Mouse (Mus musculus) G1E-ER4 (cell line): Measurements from ENCODE around the gene Fkbp15. TPM values are rescaled to one million over a fixed set of nuclear protein-coding genes. Genes with fewer than 3 reads are reported as not detected.

Experiments
- GATA1 ChIP-seq: IDR thresholded peaks from one replicate; pipeline ENCODE4 v1.8.0; 2012; ENCODE audit warnings: low read length, inconsistent platforms
- polyA plus RNA-seq: library from polyadenylated mRNA; stranded (reverse); fragments of >175 nt; gene quantifications from 2 replicates; pipeline ENCODE4 v1.2.3, GENCODE M21; 2012

Fkbp15 gene
- polyA plus RNA-seq: 15.9 and 16.5 TPM in 2 replicates

DNA sequence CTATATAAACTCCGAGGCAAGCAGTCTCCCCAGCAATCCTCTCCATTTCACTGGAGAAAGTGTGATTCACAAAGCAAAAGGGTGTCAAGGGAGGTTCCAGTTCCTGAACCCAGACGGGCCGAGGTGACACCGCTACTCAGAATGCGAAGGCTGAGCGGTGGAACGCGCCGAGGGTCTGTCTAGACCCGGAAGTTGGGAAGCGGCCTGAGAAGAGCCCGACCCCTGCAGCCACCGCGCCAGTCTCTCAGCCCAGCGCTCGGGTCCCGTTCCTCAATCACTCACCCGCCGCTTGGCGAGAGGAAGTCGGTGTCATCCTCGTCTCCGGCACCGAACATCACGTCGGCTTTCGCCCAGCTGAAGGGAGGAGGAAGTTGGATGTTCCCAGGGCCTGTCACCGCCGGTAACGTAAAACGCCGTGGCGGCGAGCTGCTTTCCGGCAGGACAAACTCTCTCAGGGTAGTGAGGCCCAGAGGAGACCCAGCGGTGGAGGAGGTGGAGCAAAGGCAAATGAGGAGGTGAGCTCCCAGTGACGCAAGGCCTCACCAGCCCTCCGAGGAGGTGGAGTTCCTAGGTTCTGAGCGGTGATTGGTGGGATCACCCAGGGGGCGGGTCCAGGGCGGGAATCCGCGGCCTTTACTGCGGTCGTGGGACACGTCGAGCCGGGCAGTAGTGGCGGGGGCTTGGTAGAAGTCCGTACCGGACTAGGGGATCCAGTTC is at the start of gene Fkbp15, which contains the start of gene Slc31a1:
Gene Fkbp15, minus strand, starts transcription at position 461 of the 717 bp plus-strand sequence.
Gene Slc31a1, plus strand, starts transcription at position 640 of the 717 bp plus-strand sequence.
- TF ChIP-seq GATA1: no peak

GRCm38 (mm10) chr4:62409615-62410014 is 49.3 kb upstream of the Fkbp15 start:
- no peak for TF ChIP-seq GATA1

DNA sequence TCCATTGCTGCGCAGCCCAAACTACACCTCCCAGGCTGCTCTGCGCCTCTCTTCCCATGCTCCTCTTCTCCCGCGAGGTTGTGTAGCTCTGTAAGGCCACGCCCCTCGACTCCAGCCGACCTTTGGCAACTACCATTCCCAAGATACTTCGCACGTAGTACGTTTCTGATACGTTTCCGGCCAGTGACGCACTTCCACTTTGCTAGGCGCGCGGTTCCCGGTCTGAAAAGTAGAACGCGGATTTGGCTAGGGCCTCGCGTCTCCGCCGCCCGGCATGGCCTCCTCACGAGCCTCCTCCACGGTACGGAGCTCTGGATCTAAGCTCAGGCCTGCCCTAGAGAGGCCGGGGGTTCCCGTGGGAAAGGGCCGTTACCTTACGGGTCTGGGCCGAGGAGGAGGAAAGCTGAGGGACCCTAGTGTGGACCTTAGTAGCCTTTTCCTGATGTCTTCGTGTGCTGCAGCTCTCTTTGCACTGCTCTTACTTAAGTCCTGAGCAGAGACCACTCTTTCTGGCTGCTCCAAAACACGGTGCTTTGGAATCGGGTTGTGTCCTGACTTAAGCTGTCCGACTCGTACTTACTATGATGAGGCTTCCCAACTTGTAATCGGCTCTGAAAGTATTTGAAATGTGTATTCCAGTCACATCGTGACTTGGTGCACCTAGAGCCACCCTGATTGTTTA is 48.4 kb upstream of the Fkbp15 start, which contains the start of the genes Cdc26 and Prpf4:
Gene Cdc26, minus strand, starts transcription at position 42 of the 682 bp plus-strand sequence.
Gene Prpf4, plus strand, starts transcription at position 197 of the 682 bp plus-strand sequence.
- no peak for TF ChIP-seq GATA1

DNA sequence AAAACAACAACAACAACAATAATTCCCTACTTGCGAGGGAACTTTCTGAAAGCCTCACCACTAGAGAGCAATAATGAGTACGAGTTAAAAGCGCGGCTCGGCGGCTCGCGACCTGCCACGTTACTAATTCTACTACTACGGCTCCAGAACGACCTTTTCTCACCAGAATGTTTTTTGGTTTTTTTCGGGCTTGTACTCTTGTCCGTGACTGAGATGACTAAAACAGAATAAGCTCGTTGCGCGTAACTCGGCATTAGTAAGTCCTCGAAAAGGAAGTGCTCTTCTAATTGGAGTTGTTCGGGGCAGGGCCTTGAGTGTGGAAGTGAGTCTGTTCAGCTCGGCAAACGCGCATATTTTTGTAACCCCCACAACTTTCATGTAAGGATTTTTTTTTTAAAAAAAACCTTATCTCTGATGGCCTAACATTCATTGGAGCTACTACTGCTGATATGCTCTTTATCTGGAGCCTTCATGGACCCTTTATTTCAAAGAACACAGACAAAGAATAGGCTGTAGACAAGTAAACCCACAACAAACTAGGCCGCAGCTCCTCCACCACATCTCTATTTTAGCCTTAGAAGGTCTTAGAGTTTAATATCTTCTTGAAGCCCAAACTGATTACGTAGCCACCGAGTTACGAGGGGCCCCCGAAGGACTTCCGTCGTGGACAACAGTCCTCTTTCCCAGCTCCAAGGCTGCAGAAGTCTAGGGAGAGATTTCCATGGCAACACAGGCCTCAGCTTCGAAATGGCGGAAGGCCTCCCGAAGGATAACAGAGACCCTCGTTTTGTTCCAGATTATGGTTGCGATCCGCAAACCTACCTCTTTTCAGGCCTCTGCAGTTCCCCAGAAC is 47.6 kb upstream of the Fkbp15 start:
- no peak for TF ChIP-seq GATA1

DNA sequence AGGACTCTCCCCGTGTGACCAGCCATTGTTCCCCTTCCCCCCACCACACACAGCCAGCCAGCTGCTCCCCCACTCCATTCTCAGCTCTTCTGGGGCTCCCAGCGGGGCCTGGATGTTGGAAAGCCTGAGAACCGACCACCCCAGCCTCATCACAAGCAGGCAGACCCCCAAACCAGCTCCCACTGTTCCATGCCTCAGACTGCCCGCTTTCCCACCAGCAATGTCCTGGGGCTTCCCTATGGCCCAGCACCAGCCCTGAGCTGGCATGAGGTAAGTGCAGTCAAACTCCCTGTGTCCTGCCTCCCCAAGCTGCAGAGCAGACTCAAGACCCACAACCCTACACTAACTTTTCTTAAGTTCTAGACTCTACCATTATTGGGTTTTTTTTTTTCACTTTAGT is 45.8 kb upstream of the Fkbp15 start:
- no peak for TF ChIP-seq GATA1

GRCm38 (mm10) chr4:62398956-62399355 is 38.6 kb upstream of the Fkbp15 start:
- no peak for TF ChIP-seq GATA1

GRCm38 (mm10) chr4:62397616-62398365 is 37.4 kb upstream of the Fkbp15 start:
- no peak for TF ChIP-seq GATA1

DNA sequence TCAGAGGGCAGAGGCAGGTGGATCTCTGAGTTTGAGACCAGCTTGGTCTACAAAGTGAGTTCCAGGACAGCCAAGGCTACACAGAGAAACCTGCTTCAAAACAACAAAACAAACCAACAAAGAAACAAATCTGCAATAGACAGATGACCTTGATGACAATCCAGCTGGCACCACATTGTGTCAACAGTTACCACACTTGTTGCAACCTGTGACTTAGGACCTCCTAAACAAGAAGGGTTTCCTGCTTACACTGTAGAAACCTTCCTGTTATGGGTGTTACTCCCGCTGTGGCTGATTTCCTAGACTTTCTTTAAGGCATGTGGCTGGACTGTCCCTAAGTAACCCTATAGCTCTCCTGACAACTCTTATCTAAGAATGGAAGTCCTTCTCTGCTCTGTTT is 35.5 kb upstream of the Fkbp15 start:
- no peak for TF ChIP-seq GATA1

- no peak for TF ChIP-seq GATA1
Observed at GRCm38 (mm10) chr4:62393459-62393858, 33.1 kb upstream of the Fkbp15 start.

- no peak for TF ChIP-seq GATA1
Observed at GRCm38 (mm10) chr4:62391892-62392291, 31.5 kb upstream of the Fkbp15 start.

GRCm38 (mm10) chr4:62389592-62390512 is 29.5 kb upstream of the Fkbp15 start:
- TF ChIP-seq GATA1: no peak

GRCm38 (mm10) chr4:62385439-62385838 is 25.1 kb upstream of the Fkbp15 start:
- TF ChIP-seq GATA1: no peak

- no peak for TF ChIP-seq GATA1
Observed at GRCm38 (mm10) chr4:62384159-62384558, 23.8 kb upstream of the Fkbp15 start.

DNA sequence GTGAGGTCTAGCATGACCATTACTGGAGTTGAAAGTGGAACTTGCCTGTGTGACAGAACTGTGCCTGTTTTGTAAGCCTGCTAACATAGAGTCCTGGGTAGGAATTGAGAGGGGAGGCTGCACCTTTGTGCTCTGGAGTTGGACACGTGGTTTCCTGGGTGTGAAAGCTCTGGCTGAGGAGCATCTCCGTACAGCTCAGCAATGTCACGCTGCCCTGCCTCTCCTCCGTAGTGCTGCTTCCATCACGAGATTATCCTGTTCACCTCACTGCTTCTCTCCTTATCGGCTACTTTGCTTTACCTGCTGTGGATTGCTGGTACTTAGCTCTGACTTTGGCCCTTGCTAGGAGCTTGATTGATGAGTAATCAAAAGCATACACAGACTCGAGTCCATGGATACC is 23.4 kb upstream of the Fkbp15 start:
- no peak for TF ChIP-seq GATA1
